Mouse (Mus musculus) CH12.LX (cell line): ENCODE measurements around the gene Cars. TPM values are rescaled to one million over a fixed set of nuclear protein-coding genes. Genes with fewer than 3 reads are reported as not detected.
A peak's percentile ranks its signal among the peaks of the same experiment; 100 is the strongest.

Source experiments
- DNase-seq: peaks from one replicate; pipeline ENCODE4 v3.0.0-alpha.2; 2013; ENCODE audit errors: extremely low read depth
- H3K27ac ChIP-seq: 2 replicates; pipeline ENCODE4 v1.5.1; 2012; ENCODE audit warnings: low read depth, mild to moderate bottlenecking, control low read depth, moderate library complexity; ENCODE audit not compliant: insufficient read depth
- H3K27me3 ChIP-seq: replicated peaks from 2 replicates; pipeline ENCODE3; 2012; ENCODE audit warnings: inconsistent platforms
- H3K36me3 ChIP-seq, 2 experiments: replicated peaks in 1 of 2; 2 replicates each; pipeline versions ENCODE3 to v1.6.1; 2012; ENCODE audit warnings: inconsistent platforms in 1 of 2, low read length in 1 of 2, mild to moderate bottlenecking in 1 of 2, mixed read lengths in 1 of 2, moderate library complexity in 1 of 2; ENCODE audit not compliant: control insufficient read depth in 1 of 2, insufficient read depth in 1 of 2
- H3K4me1 ChIP-seq, 2 experiments: 2 replicates each; pipeline ENCODE4 v1.6.1; 2012; ENCODE audit warnings: inconsistent platforms in 1 of 2, moderate library complexity in 1 of 2; ENCODE audit not compliant: insufficient read depth in 2 of 2, control insufficient read depth in 1 of 2
- H3K4me2 ChIP-seq: 2 replicates; pipeline ENCODE4 v1.6.1; 2012; ENCODE audit warnings: low read depth, mild to moderate bottlenecking, control low read depth; ENCODE audit not compliant: poor library complexity, insufficient read depth, severe bottlenecking
- H3K4me3 ChIP-seq, 3 experiments: fragments of 150-350 bp in 1 of 3; sonication (generic) in 1 of 3; replicated peaks in 1 of 3; 2 replicates each; pipeline versions ENCODE3 to v1.5.1; 2011 to 2012; ENCODE audit warnings: low read depth in 2 of 3, low read length in 2 of 3, mild to moderate bottlenecking in 2 of 3, moderate library complexity in 2 of 3, control low read depth in 1 of 3, improper control_type of control experiment in 1 of 3, inconsistent platforms in 1 of 3, mixed read lengths in 1 of 3; ENCODE audit not compliant: poor library complexity in 1 of 3
- H3K79me2 ChIP-seq: replicated peaks from 2 replicates; pipeline ENCODE4 v1.6.1; 2012; ENCODE audit warnings: mild to moderate bottlenecking, moderate library complexity; ENCODE audit not compliant: control insufficient read depth, poor library complexity, insufficient read depth, severe bottlenecking; ENCODE audit errors: extremely low read depth
- H3K9ac ChIP-seq: 2 replicates; pipeline ENCODE4 v1.6.1; 2012; ENCODE audit warnings: low read depth, mild to moderate bottlenecking, control low read depth, moderate library complexity; ENCODE audit not compliant: insufficient read depth
- H3K9me3 ChIP-seq: replicated peaks from 2 replicates; pipeline ENCODE3; 2012; ENCODE audit warnings: low read length, inconsistent platforms, mixed read lengths
- CHD1 ChIP-seq: IDR thresholded peaks from 2 replicates; pipeline ENCODE4 v1.6.1; 2012; ENCODE audit warnings: low read depth, low read length, improper control_type of control experiment, inconsistent platforms
- E2F4 ChIP-seq: IDR thresholded peaks from 2 replicates; pipeline ENCODE4 v1.6.1; 2011; ENCODE audit warnings: low read depth, low read length, improper control_type of control experiment; ENCODE audit not compliant: insufficient replicate concordance
- IRF4 ChIP-seq: IDR thresholded peaks from 2 replicates; pipeline ENCODE4 v1.6.1; 2014; ENCODE audit warnings: low read depth, mild to moderate bottlenecking, inconsistent platforms, low read length, improper control_type of control experiment
- JUN ChIP-seq: IDR thresholded peaks from 2 replicates; pipeline ENCODE4 v1.6.1; 2011; ENCODE audit warnings: low read depth, mild to moderate bottlenecking, low read length, improper control_type of control experiment, moderate library complexity; ENCODE audit not compliant: insufficient read depth
- JUND ChIP-seq: conservative IDR thresholded peaks from 2 replicates; pipeline ENCODE4 v1.6.1; 2011; ENCODE audit warnings: low read depth, low read length, improper control_type of control experiment
- MAFK ChIP-seq: IDR thresholded peaks from 2 replicates; pipeline ENCODE4 v1.6.1; 2011; ENCODE audit warnings: low read length, improper control_type of control experiment; ENCODE audit not compliant: insufficient replicate concordance
- MAZ ChIP-seq: IDR thresholded peaks from 2 replicates; pipeline ENCODE4 v1.6.1; 2012; ENCODE audit warnings: low read depth, mild to moderate bottlenecking, inconsistent platforms, low read length, improper control_type of control experiment, moderate library complexity
- MYC ChIP-seq: IDR thresholded peaks from 2 replicates; pipeline ENCODE4 v1.6.1; 2011; ENCODE audit warnings: low read depth, mild to moderate bottlenecking, improper control_type of control experiment, low read length
- NELFE ChIP-seq: IDR thresholded peaks from 2 replicates; pipeline ENCODE4 v1.6.1; 2011; ENCODE audit warnings: low read depth, low read length, improper control_type of control experiment
- NRF1 ChIP-seq: IDR thresholded peaks from 2 replicates; pipeline ENCODE4 v1.6.1; 2014; ENCODE audit warnings: low read depth, mild to moderate bottlenecking, inconsistent platforms, low read length, improper control_type of control experiment, moderate library complexity
- PAX5 ChIP-seq: IDR thresholded peaks from 2 replicates; pipeline ENCODE4 v1.6.1; 2012; ENCODE audit warnings: low read length, inconsistent platforms, mixed read lengths
- RAD21 ChIP-seq: IDR thresholded peaks from 2 replicates; pipeline ENCODE4 v1.6.1; 2011; ENCODE audit warnings: low read depth, mild to moderate bottlenecking, low read length, improper control_type of control experiment, moderate library complexity
- SIN3A ChIP-seq: IDR thresholded peaks from 2 replicates; pipeline ENCODE4 v1.6.1; 2012; ENCODE audit warnings: low read length, improper control_type of control experiment, inconsistent platforms
- TBP ChIP-seq: conservative IDR thresholded peaks from 2 replicates; pipeline ENCODE4 v1.6.1; 2011; ENCODE audit warnings: low read depth, low read length, improper control_type of control experiment
- TCF12 ChIP-seq: IDR thresholded peaks from 2 replicates; pipeline ENCODE4 v1.6.1; 2014; ENCODE audit warnings: low read depth, mild to moderate bottlenecking, inconsistent platforms, low read length, improper control_type of control experiment
- USF2 ChIP-seq: conservative IDR thresholded peaks from 2 replicates; pipeline ENCODE4 v1.6.1; 2011; ENCODE audit warnings: low read depth, low read length, improper control_type of control experiment
- ZC3H11A ChIP-seq: IDR thresholded peaks from 2 replicates; pipeline ENCODE4 v1.6.1; 2012; ENCODE audit warnings: low read depth, mild to moderate bottlenecking, inconsistent platforms, low read length, improper control_type of control experiment
- ZNF384 ChIP-seq: IDR thresholded peaks from 2 replicates; pipeline ENCODE4 v1.6.1; 2012; ENCODE audit warnings: low read depth, low read length, improper control_type of control experiment, inconsistent platforms
- dilution Hi-C: fragments of 300-500 bp; cut with MboI; formaldehyde crosslinking; loops from 2 replicates; pipeline ENCODE4 v1.14.3; 2020; ENCODE audit warnings: low sequenced_read_pairs; ENCODE audit not compliant: extremely low pct_unique_long_range_greater_than_20kb, extremely low pct_ligation_motif_present
- in situ Hi-C: fragments of 300-500 bp; cut with MboI; formaldehyde crosslinking; loops from 3 replicates; pipeline ENCODE4 v1.14.3; 2019; ENCODE audit warnings: low sequenced_read_pairs, low pct_ligation_motif_present, low pct_unique_long_range_greater_than_20kb, mixed read lengths
- polyA plus RNA-seq: library from polyadenylated mRNA; unstranded; fragments of >175 nt; gene quantifications from 2 replicates; pipeline ENCODE4 v1.2.1, GENCODE M21; 2012; ENCODE audit warnings: low read depth; ENCODE audit not compliant: insufficient read length
- total RNA-seq, 2 experiments: library from RNA; depleted of rRNA; stranded (reverse); fragments of 300-350 nt in 1 of 2; fragments of >200 nt in 1 of 2; gene quantifications; 2 replicates each; pipeline ENCODE4 v1.2.3; 2012 to 2014

Cars gene
- total and polyA plus RNA-seq, 3 experiments, result 118 to 222 (median 170) TPM

DNA sequence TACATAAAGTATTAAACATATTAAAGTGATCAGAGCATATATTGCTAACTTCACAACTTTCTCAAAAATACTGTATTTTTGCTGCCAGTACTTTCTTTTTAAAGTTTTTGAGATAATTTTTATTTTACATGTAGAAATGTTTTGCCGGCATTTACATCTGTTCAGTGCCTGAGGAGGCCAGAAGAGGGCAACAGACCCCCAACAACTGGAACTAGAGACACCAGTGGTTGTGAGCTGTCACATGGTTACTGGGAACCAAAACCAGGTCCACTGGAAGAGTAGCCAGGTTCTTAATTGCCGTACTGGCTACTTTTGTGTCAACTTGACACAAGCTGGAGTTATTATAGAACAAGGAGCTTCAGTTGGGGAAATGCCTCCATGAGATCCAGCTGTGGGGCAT, 1.8 kb upstream of the Cars start (continued):
- no peak for TF ChIP-seq JUN
- no peak for TF ChIP-seq ZC3H11A
- no peak for TF ChIP-seq MAFK
- no peak for TF ChIP-seq TBP
- TF ChIP-seq NELFE, result no peak

DNA sequence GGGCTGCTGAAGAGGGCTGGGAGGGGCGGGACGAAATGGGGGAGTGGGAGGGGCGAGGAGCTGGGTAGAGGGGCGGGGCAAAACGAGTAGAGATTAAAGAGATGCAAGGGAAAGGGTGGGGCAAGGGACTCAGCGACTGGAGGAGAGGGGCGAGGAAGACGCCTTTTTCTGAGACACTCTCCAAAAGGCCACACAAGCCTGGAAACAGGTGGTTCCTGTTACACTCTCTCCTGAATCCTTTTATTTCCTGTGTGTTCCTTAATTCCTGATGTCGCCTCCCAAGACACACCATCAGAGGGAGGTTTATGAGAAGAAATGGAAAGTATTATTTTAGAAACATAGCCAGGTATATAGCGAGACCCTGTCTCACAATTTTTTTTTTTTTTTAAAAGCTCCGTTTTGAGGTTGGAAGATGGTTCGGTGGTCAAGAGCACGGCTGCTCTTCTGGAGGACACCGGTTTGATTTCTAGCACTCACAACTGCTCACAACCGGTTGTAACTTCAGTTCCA, 396 bp upstream of the Cars start:
- H3K9me3 ChIP-seq, result no peaks in the 10 kb centered on the region
- H3K4me1 ChIP-seq, result peaks cover 17 to 38% of the 10 kb centered on the region in 2 experiments
- peaks cover 46% of the 10 kb centered on the region for H3K79me2 ChIP-seq
- no peak overlapping the region for H3K27ac ChIP-seq
- H3K4me3 ChIP-seq, result peak overlapping the region; percentile 56 to 100 (median 58)
- H3K27me3 ChIP-seq, result peaks cover 3% of the 10 kb centered on the region
- H3K36me3 ChIP-seq, result peaks cover 25 to 34% of the 10 kb centered on the region in 2 experiments
- no peak for DNase-seq
- no peak for TF ChIP-seq SIN3A
- no peak for TF ChIP-seq JUN
- TF ChIP-seq TCF12, result no peak
- no peak for TF ChIP-seq E2F4
- no peak for TF ChIP-seq USF2
- peak; percentile 51; the same call in 1 of the 2 replicates for TF ChIP-seq MAZ
- TF ChIP-seq CHD1, result no peak
- no peak for TF ChIP-seq RAD21
- no peak for TF ChIP-seq NELFE
- TF ChIP-seq PAX5, result no peak
- no peak for TF ChIP-seq ZNF384
- no peak for TF ChIP-seq JUND
- TF ChIP-seq NRF1, result no peak
- 0 out of 2 replicates have a peak, but pooled peaks have one; percentile 1 for TF ChIP-seq IRF4
- dilution Hi-C loops, result no loop called here
- peak overlapping the region; percentile 91 for H3K4me2 ChIP-seq
- in situ Hi-C loops, result no loop called here
- H3K9ac ChIP-seq, result peak overlapping the region; percentile 67

GRCm38 (mm10) chr7:143594865-143595264, 5.0 kb downstream of the Cars start:
- H3K4me2 ChIP-seq, result no peak overlapping the region
- H3K36me3 ChIP-seq, result peaks cover 72 to 88% of the 10 kb centered on the region in 2 experiments
- dilution Hi-C loops (no loop called here), in situ Hi-C loops (loop anchor here (5.0 kb wide), 2 partner anchors 97 to 167 kb away; no protein-coding TSS in a partner anchor)
- TF ChIP-seq NRF1, result no peak
- TF ChIP-seq IRF4, result no peak
- no peak for TF ChIP-seq MYC
- H3K79me2 ChIP-seq, result peaks cover 99% of the 10 kb centered on the region
- H3K9ac ChIP-seq, result no peak overlapping the region
- no peaks in the 10 kb centered on the region for H3K9me3 ChIP-seq
- no peak overlapping the region for H3K4me3 ChIP-seq
- peaks cover 21 to 68% of the 10 kb centered on the region in 2 experiments for H3K4me1 ChIP-seq
- H3K27ac ChIP-seq, result no peak overlapping the region
- DNase-seq, result no peak
- H3K27me3 ChIP-seq, result no peaks in the 10 kb centered on the region
